Mouse (Mus musculus) G1E (cell line): Measurements from ENCODE around the gene Pak2. TPM values are rescaled to one million over a fixed set of nuclear protein-coding genes. Genes with fewer than 3 reads are reported as not detected.
"Not testable (repeated sequence)": the region's sequence is repeated elsewhere in the genome, so short reads cannot be mapped to it uniquely, and the experiment has no call there.

Experiments
- ATAC-seq: 2 replicates; pipeline ENCODE4 v1.8.0; 2016; ENCODE audit warnings: mild to moderate bottlenecking; ENCODE audit not compliant: insufficient number of reproducible peaks, poor library complexity, low FRiP score, severe bottlenecking; ENCODE audit errors: extremely low read depth
- DNase-seq: peaks from one replicate; pipeline ENCODE4 v3.0.0; 2012; ENCODE audit warnings: low spot score
- H3K27me3 ChIP-seq: 2 replicates; pipeline ENCODE4 v1.6.1; 2012; ENCODE audit warnings: mild to moderate bottlenecking, low read length, inconsistent platforms; ENCODE audit not compliant: insufficient read depth
- H3K36me3 ChIP-seq: replicated peaks from 2 replicates; pipeline ENCODE3; 2012; ENCODE audit warnings: mild to moderate bottlenecking, inconsistent platforms
- H3K4me1 ChIP-seq: 2 replicates; pipeline ENCODE4 v1.6.1; 2012; ENCODE audit warnings: low read depth, low read length, inconsistent platforms, mixed read lengths; ENCODE audit not compliant: insufficient read depth
- H3K4me3 ChIP-seq: 2 replicates; pipeline ENCODE4 v1.5.1; 2012; ENCODE audit warnings: low read depth, mild to moderate bottlenecking, inconsistent platforms, low read length, moderate library complexity, mixed read lengths
- H3K9me3 ChIP-seq: replicated peaks from 2 replicates; pipeline ENCODE4 v1.6.1; 2012; ENCODE audit warnings: inconsistent platforms
- CTCF ChIP-seq: IDR thresholded peaks from 2 replicates; pipeline ENCODE4 v1.5.1; 2012; ENCODE audit warnings: low read depth, low read length, inconsistent platforms, mixed read lengths
- GATA1 ChIP-seq: IDR thresholded peaks from 2 replicates; pipeline ENCODE4 v1.6.1; 2012; ENCODE audit warnings: borderline replicate concordance, low read length, inconsistent platforms, mixed read lengths
- GATA2 ChIP-seq: IDR thresholded peaks from 2 replicates; pipeline ENCODE4 v1.6.1; 2012; ENCODE audit warnings: low read depth, low read length, inconsistent platforms, borderline replicate concordance
- POLR2AphosphoS5 ChIP-seq: IDR thresholded peaks from 2 replicates; pipeline ENCODE4 v1.6.1; 2012; ENCODE audit warnings: low read depth, low read length, inconsistent platforms; ENCODE audit not compliant: insufficient replicate concordance
- TAL1 ChIP-seq: conservative IDR thresholded peaks from 2 replicates; pipeline ENCODE4 v1.6.1; 2012; ENCODE audit warnings: low read depth, low read length, inconsistent platforms, mixed read lengths
- polyA plus RNA-seq: library from polyadenylated mRNA; stranded (reverse); fragments of >175 nt; gene quantifications from 2 replicates; pipeline ENCODE4 v1.2.3, GENCODE M21; 2012
- total RNA-seq, 2 experiments: library from RNA; stranded (forward) in 1 of 2; stranded (reverse) in 1 of 2; fragments of 200-1000 nt in 1 of 2; fragments of >200 nt in 1 of 2; fragmentation: Nextera tagmentation in 1 of 2; gene quantifications; 2 replicates each; pipeline ENCODE4 v1.2.3; 2014 to 2017

The Pak2 gene
- total and polyA plus RNA-seq, 3 experiments = 37.6 to 63.4 (median 45.6) TPM

DNA sequence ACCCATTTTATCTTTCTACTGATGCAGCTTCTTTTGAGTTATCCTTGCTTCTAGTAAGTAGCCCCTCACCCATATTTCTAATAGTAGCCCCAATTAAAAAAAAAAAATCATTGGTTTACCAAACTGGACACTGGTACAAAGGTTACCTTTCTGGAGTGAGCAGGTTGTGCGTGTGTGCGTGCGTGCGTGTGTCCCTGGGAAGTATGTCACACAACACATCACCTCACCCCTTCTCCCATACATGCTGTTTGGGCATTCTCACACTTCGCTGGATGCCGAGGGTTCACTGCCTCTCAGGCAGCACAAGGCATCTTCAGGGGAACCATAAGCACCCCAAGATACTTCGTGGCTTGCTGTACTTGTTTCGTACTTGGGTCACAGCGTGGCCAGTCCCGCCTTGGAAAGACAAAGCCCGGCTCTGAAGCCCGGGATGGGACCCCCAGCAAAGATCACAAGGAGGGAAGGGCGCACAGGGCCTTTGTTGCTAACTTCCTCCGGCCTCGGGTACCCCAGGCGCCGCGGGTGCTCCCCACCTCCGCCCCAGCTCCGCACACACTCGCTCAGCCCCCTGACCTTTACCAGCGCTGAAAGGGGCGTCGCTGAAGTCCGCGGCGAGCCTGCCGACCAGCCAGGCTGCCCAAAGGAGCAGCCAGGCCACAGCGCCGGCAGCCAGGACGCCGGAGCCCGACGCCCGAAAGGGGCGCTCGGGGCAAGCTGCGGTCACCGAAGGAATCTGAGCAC, 19.9 kb upstream of the Pak2 start:
- ATAC-seq (no peak), DNase-seq (no peak)
- peaks cover 20% of the 10 kb centered on the region for H3K4me1 ChIP-seq
- TF ChIP-seq GATA2 (no peak), POLR2AphosphoS5 (no peak), GATA1 (no peak), TAL1 (no peak), CTCF (no peak)
- H3K9me3 ChIP-seq = no peaks in the 10 kb centered on the region
- H3K36me3 ChIP-seq = peaks cover 31% of the 10 kb centered on the region
- no peaks in the 10 kb centered on the region for H3K27me3 ChIP-seq
- H3K4me3 ChIP-seq = peak overlapping the region; percentile 96

DNA sequence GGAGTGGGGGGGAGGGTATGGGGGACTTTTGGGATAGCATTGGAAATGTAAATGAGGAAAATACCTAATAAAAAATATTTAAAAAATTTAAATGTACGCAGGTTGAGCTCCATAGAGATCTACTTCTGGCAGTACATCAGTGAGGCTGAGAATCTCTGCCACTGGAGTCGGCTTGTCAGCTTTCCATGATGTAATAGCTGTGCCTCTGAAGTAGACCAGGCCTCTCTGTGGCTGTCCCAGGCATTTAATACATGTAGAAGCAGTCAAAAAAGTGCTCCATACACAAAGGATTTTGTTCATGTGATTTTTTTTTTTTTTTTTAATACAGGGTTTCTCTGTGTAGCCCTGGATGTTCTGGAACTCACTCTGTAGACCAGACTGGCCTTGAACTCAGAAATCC, 18.6 kb upstream of the Pak2 start:
- not testable (repeated sequence) for H3K9me3 ChIP-seq, H3K27me3 ChIP-seq, DNase-seq, H3K4me3 ChIP-seq, ATAC-seq
- H3K4me1 ChIP-seq = peaks cover 20% of the 10 kb centered on the region
- peaks cover 25% of the 10 kb centered on the region for H3K36me3 ChIP-seq

DNA sequence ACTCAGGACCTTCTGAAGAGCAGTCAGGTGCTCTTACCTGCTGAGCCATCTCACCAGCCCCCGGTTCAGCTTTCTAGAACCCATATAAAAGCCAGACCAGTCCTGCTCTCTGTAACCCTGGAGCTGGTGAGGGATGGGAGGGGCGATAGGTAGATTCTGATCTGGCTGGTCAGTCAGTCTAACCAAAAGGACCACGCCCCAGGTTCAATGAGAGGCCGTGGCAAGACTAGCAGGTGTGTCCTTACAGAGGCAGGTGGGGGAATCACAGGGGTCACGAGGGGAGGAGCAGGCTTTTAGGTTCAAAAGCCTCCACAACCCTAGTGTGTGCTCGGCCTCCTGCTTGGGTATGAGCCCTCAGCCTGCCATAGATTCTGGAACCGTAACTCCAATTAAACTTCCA, 12.3 kb upstream of the Pak2 start:
- H3K36me3 ChIP-seq = peaks cover 63% of the 10 kb centered on the region
- no peaks in the 10 kb centered on the region for H3K4me1 ChIP-seq
- no peak overlapping the region for H3K4me3 ChIP-seq
- DNase-seq = no peak
- no peaks in the 10 kb centered on the region for H3K27me3 ChIP-seq
- H3K9me3 ChIP-seq = no peaks in the 10 kb centered on the region
- TF ChIP-seq GATA1 = no peak
- TF ChIP-seq TAL1 = no peak
- no peak for TF ChIP-seq POLR2AphosphoS5
- no peak for TF ChIP-seq CTCF
- no peak for TF ChIP-seq GATA2
- ATAC-seq = no peak

DNA sequence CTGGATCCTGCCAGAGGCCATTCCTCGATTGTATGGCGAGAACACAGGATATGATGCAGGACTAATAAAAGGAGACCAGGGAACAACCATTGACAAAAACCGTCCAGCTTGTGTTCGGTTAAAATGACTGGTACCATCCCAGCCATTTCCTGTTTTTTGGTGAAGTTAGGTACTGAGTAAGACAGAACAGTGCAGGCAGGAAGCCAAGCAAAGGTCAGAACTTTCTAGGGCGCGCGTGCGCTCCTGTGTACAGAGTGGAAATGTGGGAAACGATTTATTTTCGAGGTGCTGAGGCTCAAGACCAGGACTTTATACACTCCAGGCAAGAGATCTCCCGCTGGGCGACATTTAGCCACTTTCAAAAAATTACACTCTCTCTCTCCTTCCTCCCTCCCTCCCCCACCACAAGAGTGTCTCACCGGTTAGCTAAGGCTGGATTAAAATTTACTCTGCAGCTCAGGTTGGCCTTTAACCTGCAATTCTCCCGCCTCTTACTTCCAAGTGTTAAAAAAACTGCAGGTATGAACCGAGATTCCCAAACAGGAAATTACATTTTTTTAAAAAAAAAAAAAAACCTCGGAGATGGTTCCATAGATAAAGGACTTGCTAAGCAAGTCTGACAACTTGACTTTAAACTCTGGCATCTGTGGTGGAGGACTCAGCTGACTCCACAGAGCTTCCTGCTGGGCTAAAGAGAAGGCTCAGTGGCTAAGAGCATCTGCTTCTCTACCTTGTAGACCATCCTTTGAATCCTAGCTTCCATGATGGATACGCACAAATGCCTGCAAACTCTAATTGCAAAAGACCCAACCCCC, 8.7 kb upstream of the Pak2 start:
- H3K9me3 ChIP-seq = no peaks in the 10 kb centered on the region
- no peaks in the 10 kb centered on the region for H3K27me3 ChIP-seq
- H3K4me3 ChIP-seq = no peak overlapping the region
- peaks cover 72% of the 10 kb centered on the region for H3K36me3 ChIP-seq
- ATAC-seq = no peak
- H3K4me1 ChIP-seq = no peaks in the 10 kb centered on the region
- TF ChIP-seq TAL1 (no peak), POLR2AphosphoS5 (no peak), GATA1 (no peak)
- DNase-seq = no peak

DNA sequence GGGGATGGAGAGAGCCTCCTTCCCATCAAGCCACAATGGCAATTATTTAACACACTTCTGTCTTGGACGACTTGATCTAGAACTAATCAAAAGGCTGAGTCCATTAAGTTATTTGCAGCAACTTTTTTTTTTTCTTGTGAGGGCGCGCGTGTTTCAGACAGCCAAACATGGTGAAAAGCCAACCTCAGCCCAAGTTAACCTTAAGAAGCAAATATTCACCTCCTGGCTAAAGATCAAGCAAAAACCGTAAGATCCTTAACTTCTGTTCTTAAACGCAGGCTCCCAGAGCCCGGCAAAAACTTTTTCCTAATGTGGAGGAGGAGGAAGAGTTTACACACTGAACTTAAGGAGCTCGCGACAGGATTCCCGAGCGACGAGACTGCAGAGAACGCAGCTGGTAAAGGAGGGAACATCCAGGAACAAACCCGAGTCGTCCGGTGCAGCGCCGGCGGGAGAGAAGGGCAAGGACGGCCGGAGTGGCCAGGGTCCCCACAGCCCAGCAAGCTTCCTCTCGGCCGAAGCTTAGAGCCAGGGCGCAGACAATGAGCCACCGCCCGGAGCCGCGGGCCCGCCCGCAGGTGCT, 643 bp downstream of the Pak2 start:
- Histone ChIP-seq H3K9me3 (no peaks in the 10 kb centered on the region), H3K4me1 (peaks cover 26% of the 10 kb centered on the region), H3K4me3 (peak overlapping the region; percentile 92), H3K36me3 (peaks cover 17% of the 10 kb centered on the region), H3K27me3 (no peaks in the 10 kb centered on the region)
- DNase-seq = peak; percentile 50
- no peak for TF ChIP-seq GATA1
- TF ChIP-seq GATA2 = no peak
- ATAC-seq = no peak

DNA sequence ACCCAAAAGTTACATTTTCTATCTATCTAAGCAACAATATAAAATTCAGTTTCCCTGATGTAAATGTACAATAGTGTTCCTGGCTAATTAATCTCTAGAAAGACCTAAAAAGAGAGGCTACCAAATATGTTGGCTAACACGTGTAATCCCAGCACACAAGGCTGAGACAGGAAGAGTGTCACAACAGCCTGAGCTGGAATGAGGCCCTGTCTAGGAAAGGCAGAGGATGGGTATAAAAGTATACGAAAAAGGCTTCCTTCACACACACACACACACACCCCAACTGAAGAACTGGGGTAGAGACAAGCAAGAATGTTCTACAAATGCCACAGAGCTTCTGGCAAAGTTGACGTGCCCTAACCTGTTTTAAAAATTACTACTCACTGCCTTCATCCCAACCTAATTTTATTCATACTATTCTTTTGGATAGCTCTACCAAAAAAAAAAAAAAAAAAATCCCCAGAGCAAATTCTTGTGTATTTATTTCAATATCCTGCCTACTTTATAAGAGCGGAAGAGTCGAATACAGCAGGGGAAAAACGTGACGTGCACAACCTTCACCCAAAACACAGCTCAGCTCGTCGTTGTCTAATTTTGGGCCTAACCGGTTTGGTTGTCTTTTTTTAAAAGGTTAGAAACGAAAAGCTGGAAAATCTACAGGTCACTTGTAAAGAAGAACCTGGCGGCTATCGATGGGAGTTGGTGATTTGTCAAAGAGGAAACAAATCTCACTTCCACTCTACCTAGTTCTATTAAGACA, 1.3 kb downstream of the Pak2 start:
- peaks cover 26% of the 10 kb centered on the region for H3K4me1 ChIP-seq
- TF ChIP-seq POLR2AphosphoS5 (no peak), GATA2 (no peak), TAL1 (no peak), CTCF (no peak), GATA1 (no peak)
- peak overlapping the region; percentile 92 for H3K4me3 ChIP-seq
- no peaks in the 10 kb centered on the region for H3K9me3 ChIP-seq
- no peak for DNase-seq
- no peak for ATAC-seq
- H3K27me3 ChIP-seq = no peaks in the 10 kb centered on the region
- peaks cover 19% of the 10 kb centered on the region for H3K36me3 ChIP-seq
